ENCODE assay signal across 16 mouse cellular contexts in genomic region chr1:153704996-153705395, GRCm38 (mm10). TPM values are rescaled to one million over a fixed set of nuclear protein-coding genes. Genes with fewer than 3 reads are reported as not detected.
DNase-seq lines count a peak whose midpoint lies in the region; ATAC-seq and TF ChIP-seq lines count a peak whose summit lies in the region.
"Had no signal": no experiment of that assay in that cellular context is flagged by ENCODE, and none has a peak within 500 bp of the region (broad histone marks: within the 10 kb centered on the region; RNA-seq: fewer than 3 reads in every experiment).

No protein-coding gene starts in this region.

- 43% methylated on average over 3 of the region's 3 CpGs for WGBS in intestine, postnatal 0 days
- WGBS in intestine, embryonic 15.5 days: 43% methylated on average over 3 of the region's 3 CpGs
- WGBS in limb, embryonic 14.5 days: 26% methylated on average over 3 of the region's 3 CpGs

- no peak overlapping the region for H3K4me3 ChIP-seq in intestine, postnatal 0 days (ENCODE audit: low read depth, low read length)
- H3K4me3 ChIP-seq in intestine, embryonic 15.5 days (replicated peaks): no peak overlapping the region
- no peak overlapping the region for H3K4me3 ChIP-seq in ES-E14 (ENCODE audit: insufficient read depth in 1 of 2, low read depth in 1 of 2, low read length in 2 of 2, poor library complexity in 1 of 2, severe bottlenecking in 1 of 2)
- H3K4me3 ChIP-seq in limb, embryonic 14.5 days (replicated peaks; ENCODE audit: low read length): no peak overlapping the region
- H3K4me3 ChIP-seq: erythroblast, embryonic 14.5 days; heart, embryonic 13.5 days had no signal

- no peak for TF ChIP-seq POLR2A in limb, embryonic 14.5 days (IDR thresholded peaks at IDR 0.05; ENCODE audit: borderline replicate concordance, extremely low read depth, insufficient read depth, insufficient read length)

- H3K9me3 ChIP-seq in intestine, postnatal 0 days (ENCODE audit: control insufficient read depth): no peaks in the 10 kb centered on the region
- no peaks in the 10 kb centered on the region for H3K9me3 ChIP-seq in intestine, embryonic 15.5 days
- no peaks in the 10 kb centered on the region for H3K9me3 ChIP-seq in ES-E14 (ENCODE audit: control insufficient read depth, insufficient read depth, low read depth, low read length)
- H3K9me3 ChIP-seq in limb, embryonic 14.5 days (ENCODE audit: control insufficient read depth, low read length): 0 out of 2 replicates have a peak, but pooled peaks cover 4% of the 10 kb centered on the region
- H3K9me3 ChIP-seq: heart, embryonic 13.5 days had no signal

- H3K4me2 ChIP-seq in intestine, postnatal 0 days (replicated peaks; ENCODE audit: low read depth): no peak overlapping the region
- H3K4me2 ChIP-seq in intestine, embryonic 15.5 days (replicated peaks): no peak overlapping the region
- H3K4me2 ChIP-seq in limb, embryonic 14.5 days (replicated peaks; ENCODE audit: low read depth, low read length, severe bottlenecking): no peak overlapping the region
- H3K4me2 ChIP-seq: heart, embryonic 13.5 days; liver, embryonic 11.5 days had no signal

- no peaks in the 10 kb centered on the region for H3K27me3 ChIP-seq in intestine, postnatal 0 days (replicated peaks; ENCODE audit: control insufficient read depth, insufficient read depth, low read length)
- no peaks in the 10 kb centered on the region for H3K27me3 ChIP-seq in intestine, embryonic 15.5 days (replicated peaks)
- H3K27me3 ChIP-seq in limb, embryonic 14.5 days (ENCODE audit: control insufficient read depth, insufficient read depth, low read length): no peaks in the 10 kb centered on the region

- in situ Hi-C loops in ES-E14 (cut with MboI; ENCODE audit: low sequenced_read_pairs in 2 of 2, unreplicated experiment in 2 of 2): no loop called here

- no peak overlapping the region for H3K9ac ChIP-seq in intestine, postnatal 0 days (ENCODE audit: low read depth, low read length)
- H3K9ac ChIP-seq in intestine, embryonic 15.5 days: no peak overlapping the region
- no peak overlapping the region for H3K9ac ChIP-seq in ES-E14 (ENCODE audit: insufficient read depth, low read depth, low read length, poor library complexity, severe bottlenecking)
- H3K9ac ChIP-seq in limb, embryonic 14.5 days (ENCODE audit: low read depth, low read length, severe bottlenecking): no peak overlapping the region
- H3K9ac ChIP-seq: heart, embryonic 13.5 days had no signal

- no peaks in the 10 kb centered on the region for H3K4me1 ChIP-seq in intestine, postnatal 0 days (replicated peaks; ENCODE audit: control insufficient read depth, insufficient read depth, low read length)
- H3K4me1 ChIP-seq in intestine, embryonic 15.5 days (replicated peaks): peaks cover 12% of the 10 kb centered on the region
- H3K4me1 ChIP-seq in ES-E14 (ENCODE audit: control insufficient read depth in 2 of 2, insufficient read depth in 2 of 2, low read length in 2 of 2, poor library complexity in 1 of 2): peaks cover 4 to 8% of the 10 kb centered on the region in 2 experiments; a peak in 2 of 4 replicates
- H3K4me1 ChIP-seq in limb, embryonic 14.5 days (ENCODE audit: control insufficient read depth, insufficient read depth, low read length): peaks cover 38% of the 10 kb centered on the region

- H3K36me3 ChIP-seq in intestine, postnatal 0 days (ENCODE audit: control insufficient read depth, insufficient read depth): no peaks in the 10 kb centered on the region
- H3K36me3 ChIP-seq in intestine, embryonic 15.5 days: no peaks in the 10 kb centered on the region
- no peaks in the 10 kb centered on the region for H3K36me3 ChIP-seq in ES-E14 (ENCODE audit: control insufficient read depth, insufficient read depth, low read length, poor library complexity, severe bottlenecking)
- no peaks in the 10 kb centered on the region for H3K36me3 ChIP-seq in limb, embryonic 14.5 days (ENCODE audit: control insufficient read depth, insufficient read depth, low read length)
- H3K36me3 ChIP-seq: heart, embryonic 13.5 days had no signal

- no peak for TF ChIP-seq CTCF in intestine, postnatal 0 days (IDR thresholded peaks at IDR 0.05; ENCODE audit: low read depth)

- H3K27ac ChIP-seq in intestine, postnatal 0 days (ENCODE audit: low read depth, low read length): no peak overlapping the region
- no peak overlapping the region for H3K27ac ChIP-seq in intestine, embryonic 15.5 days
- no peak overlapping the region for H3K27ac ChIP-seq in ES-E14 (ENCODE audit: insufficient read depth, low read depth, low read length, poor library complexity, severe bottlenecking)
- H3K27ac ChIP-seq in limb, embryonic 14.5 days (replicated peaks; ENCODE audit: low read depth, low read length): no peak overlapping the region
- H3K27ac ChIP-seq: heart, embryonic 13.5 days; stomach, postnatal 0 days had no signal

- 0 out of 2 replicates have a peak, but pooled peaks have one; percentile 19 for ATAC-seq in intestine, postnatal 0 days
- ATAC-seq in intestine, embryonic 15.5 days: no peak
- peak; percentile 77 for ATAC-seq in limb, embryonic 14.5 days (ENCODE audit: low FRiP score, low read depth)
- no peak for ATAC-seq in frontal cortex, adult (ENCODE audit: low TSS enrichment)

- peak; percentile 24 for DNase-seq in ES-E14 (ENCODE audit: low read depth, low spot score)
- peak; percentile 45 for DNase-seq in embryo, embryonic 11 days
- DNase-seq in limb, embryonic 14.5 days (ENCODE audit: low spot score): peak; percentile 53
- no peak for DNase-seq in frontal cortex, postnatal 36 days (ENCODE audit: low spot score in 2 of 2)
- DNase-seq: adrenal gland, postnatal 36 days; gastrocnemius, postnatal 10 days; kidney, postnatal 14 days; lung, postnatal 10 days had no signal

TF ChIP-seq in ES-E14, 5 proteins besides CTCF, POLR2A, EP300 and RAD21:
- TF ChIP-seq HCFC1 (IDR thresholded peaks at IDR 0.05; ENCODE audit: borderline replicate concordance, insufficient read depth, low read length) (no peak), CHD2 (IDR thresholded peaks at IDR 0.05; ENCODE audit: low read depth, low read length) (no peak), MAFK (IDR thresholded peaks at IDR 0.05; ENCODE audit: insufficient read depth, low read depth, low read length) (no peak), ZC3H11A (IDR thresholded peaks at IDR 0.05; ENCODE audit: borderline replicate concordance, low read depth, low read length) (no peak), ZNF384 (IDR thresholded peaks at IDR 0.05; ENCODE audit: low read depth, low read length) (no peak)

RNA-seq across cellular contexts. Expression of gene Rgs16, which starts 35.2 kb away (rescaled TPM):
- polyA plus RNA-seq in intestine, postnatal 0 days (2015; fragmentation: Nextera tagmentation; extraction: Ambion mirVana): 2.1 and 2.4 TPM in 2 replicates
- 4.8 and 5.1 TPM in 2 replicates for polyA plus RNA-seq in intestine, embryonic 15.5 days (2015; fragmentation: Nextera tagmentation; extraction: Ambion mirVana)
- total RNA-seq in ES-E14 (2012; rRNA removed): 4.5 and 8.6 TPM in 2 replicates
- 21.9 and 22.6 TPM in 2 replicates for polyA plus RNA-seq in limb, embryonic 14.5 days (2012; rRNA removed)
- 6.4 and 8.5 TPM in 2 replicates for polyA plus RNA-seq in limb, embryonic 14.5 days (2014; fragmentation: Nextera tagmentation; extraction: Ambion mirVana)
- polyA plus RNA-seq: erythroblast, embryonic 14.5 days had no signal

RNA-seq across cellular contexts. Expression of gene Rnasel, which starts 44.2 kb away (rescaled TPM):
- polyA plus RNA-seq in intestine, postnatal 0 days (2015; fragmentation: Nextera tagmentation; extraction: Ambion mirVana): 49.9 and 57.7 TPM in 2 replicates
- 22.9 and 24.5 TPM in 2 replicates for polyA plus RNA-seq in intestine, embryonic 15.5 days (2015; fragmentation: Nextera tagmentation; extraction: Ambion mirVana)
- 0.11 TPM in 1 of 2 replicates, not detected in the other for total RNA-seq in ES-E14 (2012; rRNA removed)
- 19.4 and 23.5 TPM in 2 replicates for polyA plus RNA-seq in limb, embryonic 14.5 days (2012; rRNA removed)
- 10.0 and 14.1 TPM in 2 replicates for polyA plus RNA-seq in limb, embryonic 14.5 days (2014; fragmentation: Nextera tagmentation; extraction: Ambion mirVana)

RNA-seq across cellular contexts. Expression of gene Rgs8, which starts 52.2 kb away (rescaled TPM):
- polyA plus RNA-seq in intestine, postnatal 0 days (2015; fragmentation: Nextera tagmentation; extraction: Ambion mirVana): 0.07 and 0.17 TPM in 2 replicates
- 0.23 and 0.37 TPM in 2 replicates for polyA plus RNA-seq in intestine, embryonic 15.5 days (2015; fragmentation: Nextera tagmentation; extraction: Ambion mirVana)
- total RNA-seq in ES-E14 (2012; rRNA removed): 0.26 and 0.31 TPM in 2 replicates
- 1.9 and 2.3 TPM in 2 replicates for polyA plus RNA-seq in limb, embryonic 14.5 days (2012; rRNA removed)
- polyA plus RNA-seq in limb, embryonic 14.5 days (2014; fragmentation: Nextera tagmentation; extraction: Ambion mirVana): 1.1 and 1.3 TPM in 2 replicates
- total RNA-seq: CH12.LX had no signal
- polyA plus RNA-seq: erythroblast, embryonic 14.5 days had no signal

Comparison
In these comparisons a context has a peak if more than half of its experiments do, and no peak if none do; other contexts are left out.
1. ATAC-seq: peak in intestine, postnatal 0 days (single experiment) and limb, embryonic 14.5 days (single experiment); none in intestine, embryonic 15.5 days (single experiment) and frontal cortex, adult (single experiment).
2. DNase-seq: peak in ES-E14 (single experiment), embryo, embryonic 11 days (single experiment) and limb, embryonic 14.5 days (single experiment); none in frontal cortex, postnatal 36 days (0 of 2).